In genomic region chr7:70353151-70353550, GRCm38 (mm10) we compare ENCODE assay signal across 8 mouse cellular contexts. TPM values are rescaled to one million over a fixed set of nuclear protein-coding genes. Genes with fewer than 3 reads are reported as not detected.
A peak's percentile ranks its signal among the peaks of the same experiment; 100 is the strongest.
DNase-seq lines count a peak whose midpoint lies in the region; ATAC-seq lines count a peak whose summit lies in the region.

No protein-coding gene starts in this region.

- H3K9me3 ChIP-seq in heart, embryonic 10.5 days = no peaks in the 10 kb centered on the region
- H3K9me3 ChIP-seq in embryonic facial prominence, embryonic 13.5 days = no peaks in the 10 kb centered on the region
- H3K9me3 ChIP-seq in intestine, embryonic 16.5 days (ENCODE audit: control insufficient read depth, low read length) = no peaks in the 10 kb centered on the region
- H3K9me3 ChIP-seq in midbrain, embryonic 13.5 days = no peaks in the 10 kb centered on the region

- 25% methylated on average over 4 of the region's 4 CpGs for WGBS in heart, embryonic 10.5 days
- 21% methylated on average over 4 of the region's 4 CpGs for WGBS in embryonic facial prominence, embryonic 13.5 days
- 8% methylated on average over 4 of the region's 4 CpGs for WGBS in intestine, embryonic 16.5 days
- 8% methylated on average over 4 of the region's 4 CpGs for WGBS in midbrain, embryonic 13.5 days

- H3K4me3 ChIP-seq in heart, embryonic 10.5 days = peak overlapping the region; percentile 74
- H3K4me3 ChIP-seq in embryonic facial prominence, embryonic 13.5 days = 0 out of 2 replicates have a peak overlapping the region, but pooled peaks have one; percentile 5
- no peak overlapping the region for H3K4me3 ChIP-seq in intestine, embryonic 16.5 days (ENCODE audit: low read length)
- peak overlapping the region; percentile 62 for H3K4me3 ChIP-seq in midbrain, embryonic 13.5 days (replicated peaks)

- H3K9ac ChIP-seq in embryonic facial prominence, embryonic 13.5 days = no peak overlapping the region
- H3K9ac ChIP-seq in intestine, embryonic 16.5 days (ENCODE audit: low read depth, low read length) = no peak overlapping the region; the same call in 1 of the 2 replicates
- H3K9ac ChIP-seq in midbrain, embryonic 13.5 days (replicated peaks) = peak overlapping the region; percentile 83

- peaks cover 25% of the 10 kb centered on the region for H3K36me3 ChIP-seq in heart, embryonic 10.5 days
- H3K36me3 ChIP-seq in embryonic facial prominence, embryonic 13.5 days = no peaks in the 10 kb centered on the region
- no peaks in the 10 kb centered on the region for H3K36me3 ChIP-seq in intestine, embryonic 16.5 days (ENCODE audit: control insufficient read depth, insufficient read depth, low read length)
- H3K36me3 ChIP-seq in midbrain, embryonic 13.5 days = 0 out of 2 replicates have a peak, but pooled peaks cover 9% of the 10 kb centered on the region

- peak overlapping the region; percentile 73 for H3K4me2 ChIP-seq in embryonic facial prominence, embryonic 13.5 days
- peak overlapping the region; percentile 42; the same call in 1 of the 2 replicates for H3K4me2 ChIP-seq in intestine, embryonic 16.5 days (ENCODE audit: low read depth, low read length)
- peak overlapping the region; percentile 75 for H3K4me2 ChIP-seq in midbrain, embryonic 13.5 days (replicated peaks)

- peaks cover 25% of the 10 kb centered on the region for H3K4me1 ChIP-seq in heart, embryonic 10.5 days
- H3K4me1 ChIP-seq in embryonic facial prominence, embryonic 13.5 days = peaks cover 40% of the 10 kb centered on the region
- H3K4me1 ChIP-seq in intestine, embryonic 16.5 days (ENCODE audit: control insufficient read depth, insufficient read depth, low read length) = peaks cover 36% of the 10 kb centered on the region
- H3K4me1 ChIP-seq in midbrain, embryonic 13.5 days (replicated peaks) = peaks cover 29% of the 10 kb centered on the region

- no peak overlapping the region for H3K27ac ChIP-seq in heart, embryonic 10.5 days
- 0 out of 2 replicates have a peak overlapping the region, but pooled peaks have one; percentile 34 for H3K27ac ChIP-seq in embryonic facial prominence, embryonic 13.5 days
- no peak overlapping the region for H3K27ac ChIP-seq in intestine, embryonic 16.5 days (ENCODE audit: low read length)
- H3K27ac ChIP-seq in midbrain, embryonic 13.5 days = peak overlapping the region; percentile 96

- peaks cover 56% of the 10 kb centered on the region for H3K27me3 ChIP-seq in heart, embryonic 10.5 days (ENCODE audit: insufficient read depth, poor library complexity, severe bottlenecking)
- peaks cover 65% of the 10 kb centered on the region for H3K27me3 ChIP-seq in embryonic facial prominence, embryonic 13.5 days
- H3K27me3 ChIP-seq in intestine, embryonic 16.5 days (replicated peaks; ENCODE audit: control insufficient read depth, insufficient read depth, low read length) = no peaks in the 10 kb centered on the region
- peaks cover 75% of the 10 kb centered on the region for H3K27me3 ChIP-seq in midbrain, embryonic 13.5 days

- ATAC-seq in embryonic facial prominence, embryonic 13.5 days (ENCODE audit: insufficient number of reproducible peaks, insufficient read depth, low FRiP score, low TSS enrichment, low read depth) = no peak
- ATAC-seq in intestine, embryonic 16.5 days = no peak
- no peak for ATAC-seq in midbrain, embryonic 13.5 days
- ATAC-seq in megakaryocyte progenitor cell, adult 5-6 weeks (replicated peaks; ENCODE audit: poor library complexity) = no peak

- DNase-seq in heart, embryonic 10.5 days (ENCODE audit: low spot score) = no peak
- no peak for DNase-seq in heart, postnatal 14 days
- DNase-seq in adipocyte (ENCODE audit: low spot score) = no peak
- no peak for DNase-seq in testis, postnatal 14 days (ENCODE audit: low spot score)

- intact Hi-C loops in heart, postnatal 14 days (cut with DNase I) = loop anchor here (5.0 kb wide), 1 partner anchor 1229 kb away; no protein-coding TSS in a partner anchor

RNA-seq across cellular contexts. Expression of gene Nr2f2, which starts 13.4 kb away (rescaled TPM):
- polyA plus RNA-seq in heart, embryonic 10.5 days (2016; fragmentation: Nextera tagmentation; extraction: Ambion mirVana) = 16.2 and 48.0 TPM in 2 replicates
- 10 to 100 TPM; 24.8 to 26.9 TPM for total RNA-seq in heart, postnatal 14 days (2021)
- 36.0 and 42.9 TPM in 2 replicates for polyA plus RNA-seq in embryonic facial prominence, embryonic 13.5 days (2015; fragmentation: Nextera tagmentation; extraction: Ambion mirVana)
- 22.2 and 24.6 TPM in 2 replicates for polyA plus RNA-seq in intestine, embryonic 16.5 days (2015; fragmentation: Nextera tagmentation; extraction: Ambion mirVana)
- 132 and 143 TPM in 2 replicates for polyA plus RNA-seq in midbrain, embryonic 13.5 days (2015; fragmentation: Nextera tagmentation; extraction: Ambion mirVana)
- not detected in 2 replicates for total RNA-seq in megakaryocyte progenitor cell, adult 5-6 weeks (2015)
- total RNA-seq in megakaryocyte progenitor cell, adult 5-6 weeks (2017) = not detected in 2 replicates

Comparison
In these comparisons a context has a peak if more than half of its experiments do, and no peak if none do; other contexts are left out.
1. H3K27ac ChIP-seq: peak in embryonic facial prominence, embryonic 13.5 days (single experiment) and midbrain, embryonic 13.5 days (single experiment); none in heart, embryonic 10.5 days (single experiment) and intestine, embryonic 16.5 days (single experiment).
2. Peak in every context shown above with its lines, with median percentiles within 50 percentile points of each other: H3K4me2 ChIP-seq.